Mouse (Mus musculus) testis, adult 2 months (tissue): Measurements from ENCODE around the gene Aff3.

Source experiments
- CTCF ChIP-seq: fragments of 200-500 bp; IDR thresholded peaks from 2 replicates; pipeline ENCODE4 v1.5.1; 2012; ENCODE audit warnings: low read depth, mild to moderate bottlenecking, inconsistent platforms, low read length, moderate library complexity; ENCODE audit not compliant: control insufficient read depth, insufficient read depth, insufficient replicate concordance
- POLR2A ChIP-seq: fragments of 200-500 bp; IDR thresholded peaks from 2 replicates; pipeline ENCODE4 v1.6.1; 2012; ENCODE audit warnings: low read depth, mild to moderate bottlenecking, inconsistent platforms, low read length, moderate library complexity; ENCODE audit not compliant: control insufficient read depth

- TF ChIP-seq POLR2A (no peak), CTCF (no peak)
Measured at GRCm38 (mm10) chr1:38291915-38292314, 372.8 kb downstream of the Aff3 start.
